Mouse (Mus musculus) neural tube, embryonic 11.5 days (tissue): ENCODE measurements around the gene Fam189a2. TPM values are rescaled to one million over a fixed set of nuclear protein-coding genes. Genes with fewer than 3 reads are reported as not detected.

Experiments
- ATAC-seq: fragments of 200-750 bp; cut with Nextera tagmentation; 2 replicates; pipeline ENCODE4 v1.8.0; 2017; ENCODE audit warnings: moderate number of reproducible peaks, mild to moderate bottlenecking, moderate TSS enrichment, moderate library complexity; ENCODE audit not compliant: insufficient read depth, low FRiP score, low TSS enrichment
- DNase-seq: peaks from one replicate; pipeline ENCODE4 v3.0.0-alpha.2; 2015; ENCODE audit warnings: low spot score
- H3K27ac ChIP-seq: fragments of 300-500 bp; sonication (generic); 2 replicates; pipeline ENCODE4 v1.5.1; 2014; ENCODE audit warnings: low read depth, mild to moderate bottlenecking, low read length
- H3K27me3 ChIP-seq: fragments of 300-500 bp; sonication (generic); 2 replicates; pipeline ENCODE4 v1.6.1; 2014; ENCODE audit warnings: mild to moderate bottlenecking, low read length, mixed read lengths; ENCODE audit not compliant: control insufficient read depth, insufficient read depth
- H3K36me3 ChIP-seq: fragments of 300-500 bp; sonication (generic); 2 replicates; pipeline ENCODE4 v1.6.1; 2014; ENCODE audit warnings: mild to moderate bottlenecking, low read length, moderate library complexity, mixed read lengths; ENCODE audit not compliant: control insufficient read depth, insufficient read depth
- H3K4me1 ChIP-seq: fragments of 300-500 bp; sonication (generic); 2 replicates; pipeline ENCODE4 v1.6.1; 2014; ENCODE audit warnings: low read length, mixed read lengths; ENCODE audit not compliant: control insufficient read depth, insufficient read depth
- H3K4me2 ChIP-seq: fragments of 300-500 bp; sonication (generic); 2 replicates; pipeline ENCODE4 v1.6.1; 2014; ENCODE audit warnings: low read depth, mild to moderate bottlenecking, moderate library complexity
- H3K4me3 ChIP-seq: fragments of 300-500 bp; sonication (generic); 2 replicates; pipeline ENCODE4 v1.5.1; 2014; ENCODE audit warnings: low read depth, low read length
- H3K9ac ChIP-seq: fragments of 300-500 bp; sonication (generic); 2 replicates; pipeline ENCODE4 v1.6.1; 2014; ENCODE audit warnings: mild to moderate bottlenecking, low read length
- H3K9me3 ChIP-seq: fragments of 300-500 bp; sonication (generic); 2 replicates; pipeline ENCODE4 v1.6.1; 2016; ENCODE audit warnings: low read length; ENCODE audit not compliant: control insufficient read depth
- WGBS: fragments of 180-500 bp; shearing (Covaris S2); extraction: QIAGEN DNeasy Blood & Tissue Kit; methylation state at CpG from one replicate; pipeline ENCODE4 v1.1.7; 2014; 5-methylcytosine and 5-hydroxymethylcytosine counted together
- polyA plus RNA-seq: library from polyadenylated mRNA; unstranded; fragments of >200 nt; fragmentation: Nextera tagmentation; extraction: Ambion mirVana; gene quantifications from 2 replicates; pipeline ENCODE4 v1.2.1, GENCODE M21; 2014

The Fam189a2 gene
- polyA plus RNA-seq, 1 experiment from 2014 or later = 1.9 TPM

DNA sequence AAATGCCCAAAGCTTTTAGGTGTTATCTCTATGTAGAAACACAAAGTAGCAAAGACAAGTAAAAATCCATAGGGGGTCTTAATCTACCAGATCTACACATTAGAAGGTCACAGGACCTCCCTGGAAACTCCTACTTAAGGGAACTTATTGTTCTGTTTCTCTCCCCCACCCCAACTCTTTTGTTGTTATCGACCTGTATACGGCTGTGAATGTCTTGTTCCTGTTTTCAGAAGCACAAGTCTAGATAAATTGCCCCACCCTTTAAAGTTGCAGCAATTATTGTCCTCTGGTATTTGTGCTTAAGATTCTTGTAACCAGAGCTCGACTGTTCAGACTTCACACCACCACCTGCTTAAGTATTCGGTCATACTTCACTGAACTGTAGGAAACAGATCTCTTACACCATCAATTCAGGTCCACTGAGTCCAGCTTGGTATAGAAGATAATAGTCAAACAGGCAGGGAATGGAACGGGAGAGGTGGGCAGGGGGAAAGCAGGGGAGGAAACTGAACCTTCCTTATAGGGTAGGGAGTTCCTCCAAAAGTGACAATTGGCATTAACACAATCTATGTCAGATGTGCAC, 1.9 kb upstream of the Fam189a2 start:
- H3K27me3 ChIP-seq = peaks cover 18% of the 10 kb centered on the region
- no peak for ATAC-seq
- 47% methylated on average over 5 of the region's 5 CpGs for WGBS
- H3K36me3 ChIP-seq = no peaks in the 10 kb centered on the region
- H3K4me2 ChIP-seq = no peak overlapping the region
- H3K9me3 ChIP-seq = no peaks in the 10 kb centered on the region
- H3K9ac ChIP-seq = no peak overlapping the region
- H3K4me3 ChIP-seq = no peak overlapping the region
- H3K27ac ChIP-seq = no peak overlapping the region
- H3K4me1 ChIP-seq = 0 out of 2 replicates have a peak, but pooled peaks cover 5% of the 10 kb centered on the region
- DNase-seq = no peak

DNA sequence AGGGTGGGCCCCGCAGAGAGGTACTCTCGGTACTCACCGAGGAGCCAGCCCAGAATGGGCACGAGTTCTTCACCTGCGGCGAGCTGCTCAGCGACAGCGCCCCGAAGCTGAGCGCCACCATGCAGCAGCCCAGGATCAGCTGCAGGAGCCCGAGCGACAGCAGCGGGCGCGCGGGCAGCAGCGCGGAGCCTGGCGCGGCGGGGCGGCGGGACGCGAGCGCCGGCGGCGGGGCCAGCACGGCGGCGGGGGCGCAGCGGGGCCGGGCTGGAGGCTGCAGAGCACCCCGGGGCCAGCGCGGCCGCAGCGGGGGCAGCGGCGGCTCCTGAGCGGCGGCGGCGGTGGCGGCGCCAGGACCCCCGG, 328 bp downstream of the Fam189a2 start:
- Histone ChIP-seq H3K4me3 (peak overlapping the region; percentile 58), H3K4me2 (peak overlapping the region; percentile 96), H3K9ac (peak overlapping the region; percentile 69), H3K27me3 (peaks cover 18% of the 10 kb centered on the region), H3K27ac (no peak overlapping the region), H3K4me1 (0 out of 2 replicates have a peak, but pooled peaks cover 8% of the 10 kb centered on the region), H3K9me3 (no peaks in the 10 kb centered on the region), H3K36me3 (no peaks in the 10 kb centered on the region)
- 0% methylated on average over 36 of the region's 49 CpGs for WGBS
- ATAC-seq = peak; percentile 65; the same call in 1 of the 2 replicates
- DNase-seq = peak; percentile 60

DNA sequence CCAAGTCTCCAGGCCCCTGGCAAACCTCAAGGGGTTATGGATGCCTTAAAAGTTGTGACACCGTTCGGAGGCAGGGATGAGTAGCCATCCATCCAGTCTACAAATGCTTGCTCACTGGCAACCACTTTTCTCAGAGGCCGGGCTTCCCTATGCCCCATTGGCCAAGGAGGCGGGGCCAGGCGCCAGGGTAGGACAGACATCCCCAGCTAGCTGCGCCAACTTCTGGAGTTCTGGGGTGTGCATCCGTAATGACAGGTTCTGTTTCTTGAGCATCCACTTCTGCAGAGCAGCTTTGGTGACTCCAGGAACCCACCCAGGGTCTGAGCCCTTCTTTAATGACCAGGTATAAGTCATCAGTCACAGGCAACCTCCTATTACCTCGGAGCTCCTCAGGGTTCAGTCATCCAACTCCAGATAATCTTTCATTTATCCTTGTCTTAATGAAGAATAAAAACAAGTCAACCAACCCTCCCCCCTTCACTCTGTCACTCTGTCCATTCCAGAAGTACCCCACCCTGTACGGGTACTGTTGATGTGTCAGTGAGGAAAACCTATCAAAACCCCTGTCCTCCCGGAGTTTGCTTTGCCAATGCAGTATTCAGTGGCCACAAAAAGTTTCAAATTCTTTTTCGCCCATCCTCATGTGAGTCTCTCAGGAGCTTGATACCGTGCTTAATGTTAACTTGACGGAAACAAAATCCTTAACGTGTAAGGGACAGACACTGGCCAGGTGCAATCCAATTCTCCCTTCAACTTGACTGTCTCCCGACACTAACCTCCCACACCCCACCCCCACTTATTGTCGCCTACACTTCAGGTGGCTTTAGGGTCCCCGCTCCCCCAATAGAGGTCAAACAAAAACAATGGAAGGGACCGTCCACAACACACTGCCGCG, 956 bp downstream of the Fam189a2 start:
- ATAC-seq (no peak), DNase-seq (no peak)
- Histone ChIP-seq H3K36me3 (no peaks in the 10 kb centered on the region), H3K4me2 (peak overlapping the region; percentile 96), H3K4me3 (peak overlapping the region; percentile 58), H3K9me3 (no peaks in the 10 kb centered on the region), H3K9ac (peak overlapping the region; percentile 69), H3K27me3 (peaks cover 18% of the 10 kb centered on the region), H3K4me1 (0 out of 2 replicates have a peak, but pooled peaks cover 8% of the 10 kb centered on the region), H3K27ac (no peak overlapping the region)
- WGBS = 13% methylated on average over 20 of the region's 20 CpGs

DNA sequence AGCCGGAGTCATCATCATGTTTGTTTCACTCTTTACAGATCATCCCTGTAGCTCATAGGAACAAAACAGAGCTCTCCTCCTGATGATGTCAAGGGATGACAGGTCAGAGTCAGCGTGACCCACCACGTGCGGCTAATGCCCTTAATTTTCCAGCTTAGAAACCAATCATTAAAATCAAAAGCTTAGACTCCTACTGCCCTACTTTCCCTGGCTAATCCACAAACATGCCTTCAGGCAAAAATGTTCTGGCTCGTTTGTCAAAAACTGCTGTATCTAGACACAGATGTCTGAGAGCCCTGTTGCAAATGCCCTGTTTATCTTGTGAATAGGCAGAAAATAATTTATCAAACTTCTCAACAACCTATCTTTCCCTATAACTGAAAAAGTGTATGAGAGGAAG, 4.9 kb downstream of the Fam189a2 start:
- no peak overlapping the region for H3K9ac ChIP-seq
- no peaks in the 10 kb centered on the region for H3K36me3 ChIP-seq
- 78% methylated on average over 5 of the region's 5 CpGs for WGBS
- ATAC-seq = no peak
- no peak overlapping the region for H3K4me3 ChIP-seq
- H3K27ac ChIP-seq = no peak overlapping the region
- H3K4me1 ChIP-seq = 0 out of 2 replicates have a peak, but pooled peaks cover 8% of the 10 kb centered on the region
- H3K9me3 ChIP-seq = no peaks in the 10 kb centered on the region
- DNase-seq = no peak
- peaks cover 13% of the 10 kb centered on the region; the same call in 1 of the 2 replicates for H3K27me3 ChIP-seq
- no peak overlapping the region for H3K4me2 ChIP-seq

DNA sequence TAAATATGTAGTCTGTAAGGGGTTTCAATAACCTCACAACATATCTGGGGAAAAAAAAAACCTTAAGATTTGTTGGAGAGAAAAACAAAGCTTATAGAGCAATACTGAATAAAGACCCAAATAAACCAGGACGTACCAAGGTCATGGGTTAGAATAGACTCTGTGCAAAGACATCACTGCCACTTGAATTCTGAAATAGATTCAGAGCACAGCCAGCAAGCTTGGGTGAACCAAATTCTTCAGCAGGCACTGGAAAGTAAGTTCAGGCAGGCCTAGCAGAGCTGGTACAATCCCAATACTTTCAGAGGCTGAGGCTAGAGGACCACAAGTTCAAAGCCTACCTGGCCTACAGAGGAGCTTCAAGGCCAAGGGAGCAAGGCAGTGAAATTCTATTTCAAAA, 6.2 kb downstream of the Fam189a2 start:
- Histone ChIP-seq H3K27ac (no peak overlapping the region), H3K27me3 (peaks cover 5% of the 10 kb centered on the region; the same call in 1 of the 2 replicates), H3K36me3 (no peaks in the 10 kb centered on the region), H3K4me1 (0 out of 2 replicates have a peak, but pooled peaks cover 3% of the 10 kb centered on the region), H3K9me3 (no peaks in the 10 kb centered on the region), H3K4me2 (no peak overlapping the region), H3K9ac (no peak overlapping the region), H3K4me3 (no peak overlapping the region)
- no peak for ATAC-seq
- DNase-seq = no peak
- WGBS = 49% methylated on average over 1 of the region's 1 CpGs

DNA sequence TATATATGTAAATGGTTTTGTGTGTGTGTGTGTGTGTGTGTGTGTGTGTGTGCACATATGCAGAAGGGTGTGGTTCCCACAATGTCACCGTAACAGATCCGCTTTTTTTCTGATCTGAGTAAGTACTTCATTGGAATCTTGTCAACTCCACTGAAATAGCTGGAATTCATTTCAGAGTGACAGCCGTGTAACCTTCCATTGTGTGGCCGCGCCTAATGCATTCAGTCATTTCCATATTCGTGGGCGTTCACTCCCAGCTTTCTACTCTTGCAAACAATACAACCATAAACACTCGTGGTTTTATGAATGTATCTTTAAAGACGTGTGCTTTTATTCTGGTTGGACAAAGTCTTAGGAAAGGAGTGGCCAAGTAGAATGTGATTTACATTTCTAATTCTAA, 6.7 kb downstream of the Fam189a2 start:
- no peak overlapping the region for H3K4me2 ChIP-seq
- WGBS = 35% methylated on average over 9 of the region's 9 CpGs
- DNase-seq (peak; percentile 36), ATAC-seq (peak; percentile 27; the same call in 1 of the 2 replicates)
- H3K36me3 ChIP-seq = no peaks in the 10 kb centered on the region
- H3K27ac ChIP-seq = no peak overlapping the region
- 0 out of 2 replicates have a peak, but pooled peaks cover 3% of the 10 kb centered on the region for H3K4me1 ChIP-seq
- H3K27me3 ChIP-seq = no peaks in the 10 kb centered on the region
- no peaks in the 10 kb centered on the region for H3K9me3 ChIP-seq
- H3K4me3 ChIP-seq = no peak overlapping the region
- no peak overlapping the region for H3K9ac ChIP-seq

DNA sequence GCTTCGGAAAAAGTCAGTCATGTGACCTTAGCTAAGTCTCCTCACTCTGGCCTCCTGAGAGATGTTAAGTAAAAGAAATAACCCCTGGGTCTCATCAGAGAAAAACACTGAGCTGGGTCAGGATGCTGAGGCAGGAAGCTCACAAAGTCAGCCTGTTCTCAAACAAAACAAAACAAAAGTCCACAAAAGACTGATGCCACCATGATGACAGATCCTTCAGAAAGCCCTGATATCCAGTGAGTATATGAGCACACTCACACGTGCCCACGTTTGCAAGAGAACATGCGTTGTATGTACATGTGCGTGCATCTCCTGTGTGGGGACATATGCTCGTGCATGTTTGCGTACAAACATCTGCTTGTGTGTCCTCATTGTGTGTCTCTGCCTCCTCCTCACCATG, 7.5 kb downstream of the Fam189a2 start:
- Histone ChIP-seq H3K9ac (no peak overlapping the region), H3K9me3 (no peaks in the 10 kb centered on the region), H3K4me2 (no peak overlapping the region), H3K27me3 (no peaks in the 10 kb centered on the region), H3K36me3 (no peaks in the 10 kb centered on the region), H3K4me1 (0 out of 2 replicates have a peak, but pooled peaks cover 3% of the 10 kb centered on the region), H3K4me3 (no peak overlapping the region), H3K27ac (no peak overlapping the region)
- DNase-seq (no peak), ATAC-seq (no peak)
- WGBS = 90% methylated on average over 7 of the region's 7 CpGs

DNA sequence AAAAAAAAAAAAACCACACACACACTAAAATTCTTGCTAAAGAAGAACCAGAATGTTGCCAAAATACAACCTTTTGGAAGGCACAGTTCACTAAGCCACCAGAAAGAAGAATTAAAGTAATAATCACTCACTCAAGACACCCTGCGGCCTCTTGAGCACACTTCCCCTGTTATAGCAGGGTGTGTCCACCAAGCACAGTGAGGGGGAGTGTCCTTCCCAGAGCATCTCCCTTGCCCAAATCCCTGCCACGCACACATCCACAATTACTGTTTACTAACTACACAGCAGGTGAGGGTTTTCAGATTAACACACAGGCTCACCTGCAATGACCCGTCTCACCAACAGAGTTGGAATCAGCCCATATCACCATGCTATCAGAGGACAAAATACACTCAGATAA, 8.0 kb downstream of the Fam189a2 start:
- 81% methylated on average over 3 of the region's 3 CpGs for WGBS
- DNase-seq (no peak), ATAC-seq (no peak)
- Histone ChIP-seq H3K9ac (no peak overlapping the region), H3K27ac (no peak overlapping the region), H3K4me1 (0 out of 2 replicates have a peak, but pooled peaks cover 3% of the 10 kb centered on the region), H3K4me2 (no peak overlapping the region), H3K36me3 (no peaks in the 10 kb centered on the region), H3K27me3 (no peaks in the 10 kb centered on the region), H3K9me3 (no peaks in the 10 kb centered on the region), H3K4me3 (no peak overlapping the region)
